Mouse (Mus musculus) brown adipose tissue, adult 24 weeks (tissue): ENCODE data around the gene Gm20850. TPM values are rescaled to one million over a fixed set of nuclear protein-coding genes. Genes with fewer than 3 reads are reported as not detected.
"Not testable (repeated sequence)": the region's sequence is repeated elsewhere in the genome, so short reads cannot be mapped to it uniquely, and the experiment has no call there.

Source experiments
- H3K27ac ChIP-seq: fragments of 200-500 bp; replicated peaks from 2 replicates; pipeline ENCODE4 v1.5.1; 2012; ENCODE audit warnings: low read depth, mild to moderate bottlenecking, low read length
- H3K4me1 ChIP-seq: fragments of 200-500 bp; 2 replicates; pipeline ENCODE4 v1.6.1; 2012; ENCODE audit warnings: low read length, mixed read lengths; ENCODE audit not compliant: control insufficient read depth, insufficient read depth, insufficient read length
- H3K4me3 ChIP-seq: fragments of 200-500 bp; 2 replicates; pipeline ENCODE4 v1.5.1; 2012; ENCODE audit warnings: low read depth, mild to moderate bottlenecking, low read length, moderate library complexity; ENCODE audit not compliant: insufficient read depth
- polyA plus RNA-seq: library from polyadenylated mRNA; stranded (reverse); fragments of >200 nt; gene quantifications from 2 replicates; pipeline ENCODE4 v1.2.4, GENCODE M21; 2012; ENCODE audit not compliant: missing spikeins, insufficient read depth, insufficient read length

Gene Gm20850
- polyA plus RNA-seq, result not detected in 2 replicates

GRCm38 (mm10) chrY:75715022-75715421 is at the start of gene Gm20850:
Gene Gm20850 (plus strand): TSS chrY:75715322.
- not testable (repeated sequence) for H3K4me1 ChIP-seq, H3K27ac ChIP-seq

More at GRCm38 (mm10) chrY:75715022-75715421, at the start of gene Gm20850:
- H3K4me3 ChIP-seq, result not testable (repeated sequence)
